Mouse (Mus musculus): ENCODE data around the gene Tceal5. TPM values are rescaled to one million over a fixed set of nuclear protein-coding genes. Genes with fewer than 3 reads are reported as not detected.
A peak's percentile ranks its signal among the peaks of the same experiment; 100 is the strongest.

Tceal5 gene
- 3.8 and 4.3 TPM in 2 replicates for polyA plus RNA-seq (2015; fragmentation: Nextera tagmentation; extraction: Ambion mirVana)

DNA sequence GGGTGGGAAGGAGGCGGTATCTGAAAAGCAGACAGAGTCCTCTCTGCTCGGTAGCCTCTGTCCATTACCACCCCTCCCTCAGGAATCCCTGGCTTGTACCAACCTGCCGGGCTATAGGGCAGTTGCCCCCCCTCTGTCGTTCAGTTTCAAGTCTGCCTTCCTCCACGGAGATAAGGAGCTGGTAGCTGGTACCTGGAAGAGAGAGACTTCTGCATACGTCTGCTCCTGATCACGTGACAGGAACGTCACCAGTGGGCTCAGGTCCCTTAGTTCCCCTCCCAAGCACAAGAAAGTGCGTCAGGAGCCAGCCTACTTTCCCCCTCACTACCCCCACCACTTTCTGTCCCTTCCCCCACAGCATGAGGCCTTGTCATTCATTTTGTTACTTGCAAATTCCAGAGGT is at the start of gene Tceal5:
Tceal5 (minus strand) TSS at position 213 of the 403 bp plus-strand sequence.
- 13% methylated on average over 9 of the region's 9 CpGs for WGBS
- H3K9ac ChIP-seq (ENCODE audit: low read depth, low read length) = peak within 1 kb of the TSS; percentile 49; the same call in 1 of the 2 replicates

DNA sequence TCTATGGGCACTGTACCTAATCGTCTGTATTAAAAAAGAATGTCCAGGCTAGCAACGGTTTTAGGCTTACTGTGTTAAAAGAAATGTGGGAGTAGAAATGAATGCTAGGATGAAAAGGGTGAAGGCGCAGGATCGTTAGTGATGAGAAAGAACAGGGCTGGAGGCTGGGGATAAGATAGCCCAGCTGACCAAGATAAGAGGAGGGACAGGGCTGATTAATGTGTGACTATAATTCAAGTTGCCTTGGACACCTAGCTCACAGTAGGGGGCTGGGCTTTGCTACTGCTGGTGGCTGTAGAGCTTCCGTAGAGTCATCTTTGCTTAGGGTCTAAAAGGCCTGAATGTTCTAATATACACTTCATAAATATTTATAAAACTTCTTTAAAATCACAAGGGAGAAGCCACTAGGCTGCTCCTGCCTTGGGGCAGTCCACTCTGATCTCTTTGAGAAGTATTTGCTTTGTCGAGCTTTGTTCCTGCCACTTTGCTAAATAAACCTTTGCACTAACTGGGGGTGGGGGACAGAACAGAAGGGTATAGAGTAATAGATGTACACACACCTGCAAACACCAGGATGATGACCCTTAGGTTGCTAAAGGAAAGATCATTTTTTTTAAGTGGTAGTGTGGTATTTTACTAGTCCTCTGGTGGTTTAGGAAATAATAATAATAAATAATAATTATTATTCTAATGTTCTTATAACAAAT is 48.5 kb upstream of the Tceal5 start:
- H3K27ac ChIP-seq (ENCODE audit: low read length) = no peak overlapping the region
- H3K9me3 ChIP-seq (ENCODE audit: control insufficient read depth, low read length) = no peaks in the 10 kb centered on the region
- H3K27me3 ChIP-seq (replicated peaks; ENCODE audit: control insufficient read depth, insufficient read depth, low read length) = no peaks in the 10 kb centered on the region
- no peak overlapping the region for H3K4me2 ChIP-seq (ENCODE audit: low read depth, low read length)
- no peak overlapping the region for H3K4me3 ChIP-seq (ENCODE audit: low read length)
- no peaks in the 10 kb centered on the region for H3K36me3 ChIP-seq (ENCODE audit: control insufficient read depth, insufficient read depth, low read length)
- no peak overlapping the region for H3K9ac ChIP-seq (ENCODE audit: low read depth, low read length)
- no peaks in the 10 kb centered on the region for H3K4me1 ChIP-seq (ENCODE audit: control insufficient read depth, insufficient read depth, low read length)
- 35% methylated on average over 6 of the region's 6 CpGs for WGBS
- peak; percentile 76 for ATAC-seq

More for the DNA sequence above, at the start of gene Tceal5:
- peak within 1 kb of the TSS; percentile 53 for H3K4me2 ChIP-seq (ENCODE audit: low read depth, low read length)
- no peaks in the 10 kb centered on the region for H3K4me1 ChIP-seq (ENCODE audit: control insufficient read depth, insufficient read depth, low read length)
- H3K27me3 ChIP-seq (replicated peaks; ENCODE audit: control insufficient read depth, insufficient read depth, low read length) = no peaks in the 10 kb centered on the region
- H3K36me3 ChIP-seq (ENCODE audit: control insufficient read depth, insufficient read depth, low read length) = no peaks in the 10 kb centered on the region
- peak; percentile 78 for ATAC-seq
- no peak within 1 kb of the TSS for H3K27ac ChIP-seq (ENCODE audit: low read length)
- H3K4me3 ChIP-seq (ENCODE audit: low read length) = peak within 1 kb of the TSS; percentile 47
- no peaks in the 10 kb centered on the region for H3K9me3 ChIP-seq (ENCODE audit: control insufficient read depth, low read length)

GRCm38 (mm10) chrX:136249671-136250070 is 46.0 kb upstream of the Tceal5 start:
- ATAC-seq = no peak
- Histone ChIP-seq H3K4me2 (ENCODE audit: low read depth, low read length) (no peak overlapping the region), H3K4me3 (ENCODE audit: low read length) (no peak overlapping the region), H3K9me3 (ENCODE audit: control insufficient read depth, low read length) (no peaks in the 10 kb centered on the region), H3K4me1 (ENCODE audit: control insufficient read depth, insufficient read depth, low read length) (no peaks in the 10 kb centered on the region), H3K27ac (ENCODE audit: low read length) (no peak overlapping the region), H3K9ac (ENCODE audit: low read depth, low read length) (no peak overlapping the region), H3K27me3 (replicated peaks; ENCODE audit: control insufficient read depth, insufficient read depth, low read length) (no peaks in the 10 kb centered on the region), H3K36me3 (ENCODE audit: control insufficient read depth, insufficient read depth, low read length) (no peaks in the 10 kb centered on the region)
- WGBS = 51% methylated on average over 7 of the region's 7 CpGs

DNA sequence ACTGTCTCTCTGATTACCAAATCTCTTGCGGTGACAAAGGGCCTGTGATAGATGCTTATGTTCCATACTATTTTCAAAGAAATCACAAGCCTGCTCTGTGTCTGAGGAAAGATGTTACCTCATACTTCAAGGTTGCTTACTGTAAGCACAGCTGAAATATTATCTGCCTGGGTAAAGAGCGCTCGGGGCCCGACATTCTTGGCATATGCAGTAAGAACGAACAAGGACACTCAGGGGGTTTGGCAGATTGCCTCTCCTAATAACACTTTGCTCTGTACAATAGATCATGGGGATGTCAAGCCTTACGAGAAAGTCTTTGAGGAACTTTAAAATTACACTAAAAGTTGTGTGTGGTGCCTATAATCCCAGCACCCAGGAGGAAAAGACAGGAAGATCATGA is 45.1 kb upstream of the Tceal5 start:
- H3K4me1 ChIP-seq (ENCODE audit: control insufficient read depth, insufficient read depth, low read length) = no peaks in the 10 kb centered on the region
- H3K4me3 ChIP-seq (ENCODE audit: low read length) = no peak overlapping the region
- ATAC-seq = no peak
- no peaks in the 10 kb centered on the region for H3K27me3 ChIP-seq (replicated peaks; ENCODE audit: control insufficient read depth, insufficient read depth, low read length)
- WGBS = 40% methylated on average over 6 of the region's 6 CpGs
- H3K27ac ChIP-seq (ENCODE audit: low read length) = no peak overlapping the region
- no peak overlapping the region for H3K4me2 ChIP-seq (ENCODE audit: low read depth, low read length)
- no peaks in the 10 kb centered on the region for H3K9me3 ChIP-seq (ENCODE audit: control insufficient read depth, low read length)
- no peak overlapping the region for H3K9ac ChIP-seq (ENCODE audit: low read depth, low read length)
- H3K36me3 ChIP-seq (ENCODE audit: control insufficient read depth, insufficient read depth, low read length) = no peaks in the 10 kb centered on the region

DNA sequence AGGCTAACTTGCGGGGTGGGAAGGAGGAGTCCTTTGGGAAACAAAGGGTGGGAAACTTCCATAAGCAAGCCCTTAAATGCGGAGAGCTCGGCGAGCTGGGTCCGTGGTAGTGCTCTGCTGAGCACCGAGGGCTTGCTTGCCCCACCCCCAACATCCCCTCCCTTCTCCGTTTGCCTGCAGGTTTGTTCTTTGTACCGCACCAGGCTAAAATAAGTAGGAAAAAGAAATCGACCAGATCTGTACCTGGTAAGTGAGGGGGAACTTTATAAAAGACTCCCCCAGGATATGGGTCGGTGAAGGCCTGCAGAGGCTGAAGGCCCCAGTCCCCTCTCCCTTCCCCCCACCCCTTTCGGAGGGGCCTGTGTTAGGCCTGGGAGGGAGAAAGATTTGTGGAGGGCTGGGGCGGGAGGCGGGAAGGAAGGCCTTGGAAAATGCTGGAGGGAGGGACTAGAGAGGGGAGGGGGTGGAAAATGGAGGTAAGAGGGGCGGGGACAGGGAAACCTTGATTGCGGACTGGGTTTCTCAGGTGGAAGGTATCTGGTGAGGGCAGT is 41.9 kb upstream of the Tceal5 start:
- Histone ChIP-seq H3K27me3 (replicated peaks; ENCODE audit: control insufficient read depth, insufficient read depth, low read length) (no peaks in the 10 kb centered on the region), H3K9ac (ENCODE audit: low read depth, low read length) (peak overlapping the region; percentile 73), H3K36me3 (ENCODE audit: control insufficient read depth, insufficient read depth, low read length) (no peaks in the 10 kb centered on the region), H3K9me3 (ENCODE audit: control insufficient read depth, low read length) (no peaks in the 10 kb centered on the region), H3K4me3 (ENCODE audit: low read length) (peak overlapping the region; percentile 63), H3K4me2 (ENCODE audit: low read depth, low read length) (peak overlapping the region; percentile 46; the same call in 1 of the 2 replicates), H3K27ac (ENCODE audit: low read length) (peak overlapping the region; percentile 77), H3K4me1 (ENCODE audit: control insufficient read depth, insufficient read depth, low read length) (no peaks in the 10 kb centered on the region)
- 22% methylated on average over 15 of the region's 15 CpGs for whole genome bisulfite sequencing
- peak; percentile 82 for ATAC-seq

DNA sequence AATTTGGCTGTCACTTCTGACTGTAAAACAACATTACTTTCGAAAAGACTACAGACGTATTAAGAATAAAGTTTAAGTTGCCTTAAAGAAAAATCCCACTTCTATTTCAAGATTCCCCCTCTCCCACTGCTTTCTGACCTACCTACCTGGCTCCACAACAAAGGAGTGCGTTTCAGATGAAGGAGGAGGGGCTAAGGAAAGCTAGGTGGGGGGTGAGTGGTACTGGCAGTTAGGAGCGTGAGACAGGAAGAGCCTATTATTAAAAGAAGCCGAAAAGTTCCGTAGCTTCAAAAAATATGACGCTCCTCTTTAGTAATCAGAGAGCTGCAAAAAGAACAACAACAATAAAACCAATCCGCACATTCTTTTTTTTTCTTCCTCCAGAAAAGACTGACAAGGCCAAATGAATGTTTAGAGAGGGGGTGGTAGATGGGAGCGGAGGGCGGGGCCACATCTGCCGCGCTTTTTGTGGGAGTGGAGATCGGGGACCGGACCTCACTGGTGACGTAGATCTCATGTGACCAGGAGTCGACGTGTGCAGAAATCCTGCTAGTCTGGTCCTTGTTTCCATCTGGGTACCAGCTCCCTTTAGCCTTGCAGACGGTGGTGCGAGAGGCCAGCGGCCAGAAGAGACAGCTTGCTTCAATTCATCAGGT is 41.0 kb upstream of the Tceal5 start, which contains the start of gene Tceal9:
Tceal9 (plus strand) TSS at position 506 of the 656 bp plus-strand sequence.
- Histone ChIP-seq H3K9ac (ENCODE audit: low read depth, low read length) (peak within 1 kb of the TSS; percentile 73), H3K27ac (ENCODE audit: low read length) (peak within 1 kb of the TSS; percentile 77), H3K4me3 (ENCODE audit: low read length) (peak within 1 kb of the TSS; percentile 63), H3K4me1 (ENCODE audit: control insufficient read depth, insufficient read depth, low read length) (no peaks in the 10 kb centered on the region), H3K36me3 (ENCODE audit: control insufficient read depth, insufficient read depth, low read length) (no peaks in the 10 kb centered on the region), H3K9me3 (ENCODE audit: control insufficient read depth, low read length) (no peaks in the 10 kb centered on the region), H3K27me3 (replicated peaks; ENCODE audit: control insufficient read depth, insufficient read depth, low read length) (no peaks in the 10 kb centered on the region), H3K4me2 (ENCODE audit: low read depth, low read length) (peak within 1 kb of the TSS; percentile 46)
- WGBS = 27% methylated on average over 20 of the region's 20 CpGs
- ATAC-seq = peak; percentile 92

DNA sequence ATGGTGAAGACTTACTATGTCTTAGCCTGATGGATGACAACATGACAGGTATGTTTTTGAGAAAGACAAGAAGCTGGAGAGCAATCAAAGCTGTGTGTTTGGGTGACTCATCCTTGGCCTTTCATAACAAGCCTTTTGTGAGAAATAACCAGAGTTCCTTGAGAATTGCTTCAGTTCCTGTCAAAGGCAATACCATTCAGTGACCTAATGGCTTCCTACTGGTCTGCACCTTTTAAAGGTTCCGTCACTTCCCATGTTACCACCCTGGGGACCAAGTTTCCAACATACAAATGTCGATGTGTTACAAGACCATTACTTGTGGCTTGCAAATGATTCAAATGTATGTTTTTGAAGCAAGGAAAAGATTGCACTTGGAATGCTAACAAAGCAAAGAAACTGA is 39.5 kb upstream of the Tceal5 start:
- H3K36me3 ChIP-seq (ENCODE audit: control insufficient read depth, insufficient read depth, low read length) = no peaks in the 10 kb centered on the region
- no peak overlapping the region for H3K4me2 ChIP-seq (ENCODE audit: low read depth, low read length)
- WGBS = 83% methylated on average over 2 of the region's 2 CpGs
- H3K4me3 ChIP-seq (ENCODE audit: low read length) = no peak overlapping the region
- no peaks in the 10 kb centered on the region for H3K9me3 ChIP-seq (ENCODE audit: control insufficient read depth, low read length)
- no peak overlapping the region for H3K27ac ChIP-seq (ENCODE audit: low read length)
- no peaks in the 10 kb centered on the region for H3K4me1 ChIP-seq (ENCODE audit: control insufficient read depth, insufficient read depth, low read length)
- H3K27me3 ChIP-seq (replicated peaks; ENCODE audit: control insufficient read depth, insufficient read depth, low read length) = no peaks in the 10 kb centered on the region
- H3K9ac ChIP-seq (ENCODE audit: low read depth, low read length) = no peak overlapping the region
- no peak for ATAC-seq

- H3K36me3 ChIP-seq (ENCODE audit: control insufficient read depth, insufficient read depth, low read length) = no peaks in the 10 kb centered on the region
- H3K9me3 ChIP-seq (ENCODE audit: control insufficient read depth, low read length) = no peaks in the 10 kb centered on the region
- no peaks in the 10 kb centered on the region for H3K4me1 ChIP-seq (ENCODE audit: control insufficient read depth, insufficient read depth, low read length)
- no peak for ATAC-seq
- H3K4me3 ChIP-seq (ENCODE audit: low read length) = no peak overlapping the region
- no peak overlapping the region for H3K27ac ChIP-seq (ENCODE audit: low read length)
- H3K27me3 ChIP-seq (replicated peaks; ENCODE audit: control insufficient read depth, insufficient read depth, low read length) = no peaks in the 10 kb centered on the region
- H3K4me2 ChIP-seq (ENCODE audit: low read depth, low read length) = no peak overlapping the region
- H3K9ac ChIP-seq (ENCODE audit: low read depth, low read length) = no peak overlapping the region
- WGBS = 54% methylated on average over 3 of the region's 3 CpGs
These were observed 34.4 kb upstream of the Tceal5 start for GRCm38 (mm10) chrX:136238118-136238517.

- no peak for ATAC-seq
- no peak overlapping the region for H3K27ac ChIP-seq (ENCODE audit: low read length)
- H3K9me3 ChIP-seq (ENCODE audit: control insufficient read depth, low read length) = no peaks in the 10 kb centered on the region
- WGBS = 41% methylated on average over 5 of the region's 5 CpGs
- no peak overlapping the region for H3K4me2 ChIP-seq (ENCODE audit: low read depth, low read length)
- H3K9ac ChIP-seq (ENCODE audit: low read depth, low read length) = no peak overlapping the region
- H3K27me3 ChIP-seq (replicated peaks; ENCODE audit: control insufficient read depth, insufficient read depth, low read length) = no peaks in the 10 kb centered on the region
- H3K4me3 ChIP-seq (ENCODE audit: low read length) = no peak overlapping the region
- H3K4me1 ChIP-seq (ENCODE audit: control insufficient read depth, insufficient read depth, low read length) = no peaks in the 10 kb centered on the region
- no peaks in the 10 kb centered on the region for H3K36me3 ChIP-seq (ENCODE audit: control insufficient read depth, insufficient read depth, low read length)
These were observed 24.1 kb upstream of the Tceal5 start for GRCm38 (mm10) chrX:136227768-136228167.

All from intestine, embryonic 16.5 days (tissue).